Mouse (Mus musculus) MEL (cell line): ENCODE results near the gene Spag8. TPM values are rescaled to one million over a fixed set of nuclear protein-coding genes. Genes with fewer than 3 reads are reported as not detected.

ENCODE experiments used
- DNase-seq: peaks from one replicate; pipeline ENCODE4 v3.0.0; 2011; ENCODE audit warnings: low read depth, low spot score
- H3K27ac ChIP-seq: 2 replicates; pipeline ENCODE4 v1.5.1; 2012; ENCODE audit warnings: low read depth, mild to moderate bottlenecking, control low read depth, low read length, moderate library complexity; ENCODE audit not compliant: control insufficient read depth
- H3K27me3 ChIP-seq, 2 experiments: fragments of 150-350 bp in 1 of 2; sonication (generic) in 1 of 2; 2 replicates each; pipeline ENCODE4 v1.6.1; 2012; ENCODE audit warnings: low read length in 2 of 2, mild to moderate bottlenecking in 2 of 2, improper control_type of control experiment in 1 of 2, moderate library complexity in 1 of 2; ENCODE audit not compliant: insufficient read depth in 2 of 2, control insufficient read depth in 1 of 2
- H3K36me3 ChIP-seq, 2 experiments: 2 replicates each; pipeline ENCODE4 v1.6.1; 2012 to 2014; ENCODE audit warnings: low read length in 2 of 2, improper control_type of control experiment in 1 of 2, inconsistent platforms in 1 of 2, mild to moderate bottlenecking in 1 of 2; ENCODE audit not compliant: insufficient read depth in 2 of 2, control insufficient read depth in 1 of 2
- H3K4me1 ChIP-seq, 2 experiments: fragments of 150-350 bp in 1 of 2; sonication (generic) in 1 of 2; 2 replicates each; pipeline ENCODE4 v1.6.1; 2012; ENCODE audit warnings: low read length in 2 of 2, improper control_type of control experiment in 1 of 2, mild to moderate bottlenecking in 1 of 2; ENCODE audit not compliant: insufficient read depth in 2 of 2, control insufficient read depth in 1 of 2
- H3K4me3 ChIP-seq, 2 experiments: fragments of 150-350 bp in 1 of 2; sonication (generic) in 1 of 2; 2 replicates each; pipeline ENCODE4 v1.5.1; 2012; ENCODE audit warnings: low read depth in 2 of 2, low read length in 2 of 2, mild to moderate bottlenecking in 2 of 2, moderate library complexity in 2 of 2, control low read depth in 1 of 2, improper control_type of control experiment in 1 of 2; ENCODE audit not compliant: control insufficient read depth in 1 of 2, insufficient read depth in 1 of 2
- H3K79me2 ChIP-seq: 2 replicates; pipeline ENCODE4 v1.6.1; 2012; ENCODE audit warnings: mild to moderate bottlenecking, low read length, moderate library complexity; ENCODE audit not compliant: control insufficient read depth, poor library complexity, insufficient read depth
- H3K9ac ChIP-seq: 2 replicates; pipeline ENCODE4 v1.6.1; 2012; ENCODE audit warnings: low read depth, mild to moderate bottlenecking, control low read depth, low read length, moderate library complexity; ENCODE audit not compliant: control insufficient read depth, poor library complexity, severe bottlenecking
- H3K9me3 ChIP-seq: fragments of 150-350 bp; sonication (generic); replicated peaks from 2 replicates; pipeline ENCODE4 v1.6.1; 2012; ENCODE audit warnings: mild to moderate bottlenecking, low read length, improper control_type of control experiment, moderate library complexity; ENCODE audit not compliant: insufficient read depth
- CHD1 ChIP-seq: IDR thresholded peaks from 2 replicates; pipeline ENCODE4 v1.6.1; 2012; ENCODE audit warnings: low read depth, mild to moderate bottlenecking, inconsistent platforms, low read length, improper control_type of control experiment
- CHD2 ChIP-seq: IDR thresholded peaks from 2 replicates; pipeline ENCODE4 v1.6.1; 2011; ENCODE audit warnings: low read length, improper control_type of control experiment
- CTCF ChIP-seq, 3 experiments: IDR thresholded peaks in 2 of 3; conservative IDR thresholded peaks in 1 of 3; 2 replicates each; pipeline ENCODE4 v1.5.1; 2011 to 2012; ENCODE audit warnings: low read length in 3 of 3, low read depth in 2 of 3, mild to moderate bottlenecking in 2 of 3, improper control_type of control experiment in 1 of 3, inconsistent platforms in 1 of 3, mixed read lengths in 1 of 3, moderate library complexity in 1 of 3; ENCODE audit not compliant: control insufficient read depth in 1 of 3, insufficient read depth in 1 of 3, poor library complexity in 1 of 3, severe bottlenecking in 1 of 3
- E2F4 ChIP-seq: IDR thresholded peaks from 2 replicates; pipeline ENCODE4 v1.6.1; 2011; ENCODE audit warnings: low read depth, low read length, improper control_type of control experiment, borderline replicate concordance
- EP300 ChIP-seq, 2 experiments: IDR thresholded peaks; 2 replicates each; pipeline ENCODE4 v1.6.1; 2011; ENCODE audit warnings: improper control_type of control experiment in 2 of 2, low read length in 2 of 2, low read depth in 1 of 2, mild to moderate bottlenecking in 1 of 2
- ETS1 ChIP-seq: IDR thresholded peaks from 2 replicates; pipeline ENCODE4 v1.6.1; 2012; ENCODE audit warnings: low read depth, mild to moderate bottlenecking, inconsistent platforms, low read length, improper control_type of control experiment, moderate library complexity
- GABPA ChIP-seq: IDR thresholded peaks from 2 replicates; pipeline ENCODE4 v1.6.1; 2012; ENCODE audit warnings: low read depth, mild to moderate bottlenecking, inconsistent platforms, low read length, improper control_type of control experiment, moderate library complexity
- GATA1 ChIP-seq: IDR thresholded peaks from 2 replicates; pipeline ENCODE4 v1.6.1; 2011; ENCODE audit warnings: low read depth, low read length, improper control_type of control experiment
- HCFC1 ChIP-seq: IDR thresholded peaks from 2 replicates; pipeline ENCODE4 v1.6.1; 2012; ENCODE audit warnings: low read depth, mild to moderate bottlenecking, inconsistent platforms, low read length, improper control_type of control experiment, moderate library complexity
- KAT2A ChIP-seq: conservative IDR thresholded peaks from 2 replicates; pipeline ENCODE4 v1.6.1; 2012; ENCODE audit warnings: low read depth, low read length, improper control_type of control experiment, inconsistent platforms
- MAFK ChIP-seq: IDR thresholded peaks from 2 replicates; pipeline ENCODE4 v1.6.1; 2011; ENCODE audit warnings: low read depth, mild to moderate bottlenecking, low read length, improper control_type of control experiment, borderline replicate concordance
- MAZ ChIP-seq: IDR thresholded peaks from 2 replicates; pipeline ENCODE4 v1.6.1; 2012; ENCODE audit warnings: low read depth, mild to moderate bottlenecking, inconsistent platforms, low read length, improper control_type of control experiment
- MYB ChIP-seq: IDR thresholded peaks from 2 replicates; pipeline ENCODE4 v1.6.1; 2011; ENCODE audit warnings: mild to moderate bottlenecking, low read depth, low read length, improper control_type of control experiment
- MYC ChIP-seq: IDR thresholded peaks from 2 replicates; pipeline ENCODE4 v1.6.1; 2011; ENCODE audit warnings: low read depth, mild to moderate bottlenecking, low read length, improper control_type of control experiment, moderate library complexity
- NELFE ChIP-seq: IDR thresholded peaks from 2 replicates; pipeline ENCODE4 v1.6.1; 2011; ENCODE audit warnings: low read depth, low read length, improper control_type of control experiment
- NRF1 ChIP-seq: IDR thresholded peaks from 2 replicates; pipeline ENCODE4 v1.6.1; 2014; ENCODE audit warnings: low read depth, mild to moderate bottlenecking, inconsistent platforms, low read length, improper control_type of control experiment, moderate library complexity; ENCODE audit not compliant: poor library complexity, insufficient read depth, severe bottlenecking
- POLR2A ChIP-seq, 2 experiments: IDR thresholded peaks; 2 replicates each; pipeline ENCODE4 v1.6.1; 2011 to 2012; ENCODE audit warnings: low read length in 2 of 2, mild to moderate bottlenecking in 2 of 2, control low read depth in 1 of 2, improper control_type of control experiment in 1 of 2, low read depth in 1 of 2, moderate library complexity in 1 of 2; ENCODE audit not compliant: control insufficient read depth in 1 of 2, insufficient read depth in 1 of 2, poor library complexity in 1 of 2
- POLR2AphosphoS2 ChIP-seq: IDR thresholded peaks from 2 replicates; pipeline ENCODE4 v1.6.1; 2011; ENCODE audit warnings: low read length, improper control_type of control experiment
- POLR2AphosphoS5 ChIP-seq: IDR thresholded peaks from 2 replicates; pipeline ENCODE4 v1.6.1; 2012; ENCODE audit warnings: low read depth, borderline replicate concordance, mild to moderate bottlenecking, inconsistent platforms, low read length, moderate library complexity, mixed read lengths
- SIN3A ChIP-seq: IDR thresholded peaks from 2 replicates; pipeline ENCODE4 v1.6.1; 2012; ENCODE audit warnings: low read length, improper control_type of control experiment, inconsistent platforms
- SMC3 ChIP-seq: IDR thresholded peaks from 2 replicates; pipeline ENCODE4 v1.6.1; 2011; ENCODE audit warnings: low read depth, low read length, improper control_type of control experiment
- TAL1 ChIP-seq: IDR thresholded peaks from 2 replicates; pipeline ENCODE4 v1.6.1; 2012; ENCODE audit warnings: mild to moderate bottlenecking, inconsistent platforms, low read length, moderate library complexity, mixed read lengths
- TBP ChIP-seq: IDR thresholded peaks from 2 replicates; pipeline ENCODE4 v1.8.0; 2011; ENCODE audit warnings: low read depth, low read length, improper control_type of control experiment
- TCF12 ChIP-seq: IDR thresholded peaks from 2 replicates; pipeline ENCODE4 v1.6.1; 2014; ENCODE audit warnings: low read depth, mild to moderate bottlenecking, inconsistent platforms, low read length, improper control_type of control experiment, moderate library complexity
- UBTF ChIP-seq: IDR thresholded peaks from 2 replicates; pipeline ENCODE4 v1.6.1; 2012; ENCODE audit warnings: low read depth, mild to moderate bottlenecking, inconsistent platforms, low read length, improper control_type of control experiment, moderate library complexity, borderline replicate concordance; ENCODE audit not compliant: insufficient read depth
- USF1 ChIP-seq: IDR thresholded peaks from 2 replicates; pipeline ENCODE4 v1.6.1; 2014; ENCODE audit warnings: low read depth, mild to moderate bottlenecking, inconsistent platforms, low read length, improper control_type of control experiment, moderate library complexity
- USF2 ChIP-seq, 2 experiments: IDR thresholded peaks; 2 replicates each; pipeline ENCODE4 v1.6.1; 2011 to 2012; ENCODE audit warnings: improper control_type of control experiment in 2 of 2, low read length in 2 of 2, borderline replicate concordance in 1 of 2, inconsistent platforms in 1 of 2, low read depth in 1 of 2, mild to moderate bottlenecking in 1 of 2; ENCODE audit not compliant: insufficient read depth in 1 of 2
- ZC3H11A ChIP-seq: IDR thresholded peaks from 2 replicates; pipeline ENCODE4 v1.6.1; 2012; ENCODE audit warnings: low read depth, mild to moderate bottlenecking, inconsistent platforms, low read length, improper control_type of control experiment
- ZKSCAN1 ChIP-seq: IDR thresholded peaks from 2 replicates; pipeline ENCODE4 v1.6.1; 2012; ENCODE audit warnings: low read depth, mild to moderate bottlenecking, inconsistent platforms, low read length, improper control_type of control experiment, moderate library complexity
- ZMIZ1 ChIP-seq: IDR thresholded peaks from 2 replicates; pipeline ENCODE4 v1.6.1; 2012; ENCODE audit warnings: low read depth, mild to moderate bottlenecking, inconsistent platforms, low read length, improper control_type of control experiment, moderate library complexity
- ZNF384 ChIP-seq: IDR thresholded peaks from 2 replicates; pipeline ENCODE4 v1.6.1; 2012; ENCODE audit warnings: low read depth, mild to moderate bottlenecking, inconsistent platforms, low read length, improper control_type of control experiment
- polyA plus RNA-seq, 2 experiments: library from polyadenylated mRNA; stranded (reverse) in 1 of 2; unstranded in 1 of 2; fragments of >175 nt in 1 of 2; fragments of >200 nt in 1 of 2; gene quantifications; 2 replicates each; pipeline versions ENCODE4 v1.2.1 to v1.2.4; 2012; ENCODE audit warnings: low replicate concordance in 2 of 2, low read depth in 1 of 2; ENCODE audit not compliant: insufficient read length in 2 of 2, insufficient read depth in 1 of 2, missing spikeins in 1 of 2
- total RNA-seq: library from RNA; depleted of rRNA; stranded (reverse); fragments of 300-350 nt; gene quantifications from 2 replicates; pipeline ENCODE4 v1.2.3, GENCODE M21; 2012

The Spag8 gene
- total and polyA plus RNA-seq, 3 experiments: 0.15 to 0.57 TPM; not detected in 1

- H3K4me1 ChIP-seq: peaks cover 0 to 3% of the 10 kb centered on the region in 2 experiments; a peak in 1 of 4 replicates
- no peak within 1 kb of the TSS for H3K4me3 ChIP-seq
- no peak for DNase-seq
- no peak within 1 kb of the TSS for H3K27ac ChIP-seq
- H3K36me3 ChIP-seq: no peaks in the 10 kb centered on the region; a peak in 1 of 4 replicates
- H3K27me3 ChIP-seq: peaks cover 0 to 9% of the 10 kb centered on the region in 2 experiments; a peak in 2 of 4 replicates
- TF ChIP-seq POLR2A (IDR thresholded peaks at IDR 0.05; ENCODE audit: control insufficient read depth in 1 of 2, insufficient read depth in 1 of 2, low read depth in 1 of 2, low read length in 2 of 2, poor library complexity in 1 of 2): no peak
- TF ChIP-seq USF1: no peak
- no peak for TF ChIP-seq NELFE
- no peak for TF ChIP-seq SMC3
- no peak for TF ChIP-seq MAFK
- no peak for TF ChIP-seq GABPA
- no peak for TF ChIP-seq HCFC1
- no peak for TF ChIP-seq ZKSCAN1
- TF ChIP-seq GATA1: no peak
- TF ChIP-seq MAZ: no peak
- TF ChIP-seq E2F4: no peak
- no peak for TF ChIP-seq ZMIZ1
- TF ChIP-seq CHD2: no peak
- no peak for TF ChIP-seq CTCF (IDR thresholded peaks at IDR 0.05 in 2 of 3, conservative IDR thresholded peaks at IDR 0.05 in 1 of 3; ENCODE audit: control insufficient read depth in 1 of 3, insufficient read depth in 1 of 3, low read depth in 2 of 3, low read length in 3 of 3, poor library complexity in 1 of 3, severe bottlenecking in 1 of 3)
- no peak for TF ChIP-seq POLR2AphosphoS2
- TF ChIP-seq NRF1: no peak
- no peak for TF ChIP-seq SIN3A
- no peak for TF ChIP-seq UBTF
- no peak for TF ChIP-seq ZC3H11A
- no peak for TF ChIP-seq ETS1
- no peaks in the 10 kb centered on the region for H3K79me2 ChIP-seq
- H3K9ac ChIP-seq: no peak within 1 kb of the TSS
- H3K9me3 ChIP-seq: no peaks in the 10 kb centered on the region
These were observed 47.3 kb upstream of the Spag8 start, which contains the start of gene Olfr70 for GRCm38 (mm10) chr4:43700707-43701106. Olfr70 (minus strand) TSS chr4:43700807.

GRCm38 (mm10) chr4:43696561-43696960 lies 43.2 kb upstream of the Spag8 start:
- TF ChIP-seq MYC (no peak), EP300 (IDR thresholded peaks at IDR 0.05; ENCODE audit: low read depth in 1 of 2, low read length in 2 of 2) (no peak), TCF12 (no peak), TAL1 (no peak), GABPA (no peak), POLR2AphosphoS5 (no peak), POLR2AphosphoS2 (no peak), HCFC1 (no peak), TBP (no peak), NELFE (no peak), KAT2A (no peak), ZNF384 (no peak), CHD1 (no peak), SIN3A (no peak), NRF1 (no peak), MYB (no peak), USF2 (IDR thresholded peaks at IDR 0.05; ENCODE audit: borderline replicate concordance in 1 of 2, insufficient read depth in 1 of 2, low read depth in 1 of 2, low read length in 2 of 2) (no peak)
- Histone ChIP-seq H3K4me3 (no peak overlapping the region), H3K27ac (no peak overlapping the region), H3K9me3 (no peaks in the 10 kb centered on the region), H3K27me3 (peaks cover 0 to 9% of the 10 kb centered on the region in 2 experiments; a peak in 1 of 4 replicates), H3K36me3 (peaks cover 0 to 23% of the 10 kb centered on the region in 2 experiments; a peak in 2 of 4 replicates), H3K9ac (no peak overlapping the region), H3K4me1 (peaks cover 4 to 28% of the 10 kb centered on the region in 2 experiments), H3K79me2 (no peaks in the 10 kb centered on the region)
- no peak for DNase-seq
